Mouse (Mus musculus): Measurements from ENCODE around the gene Tpte.

Tpte gene

DNA sequence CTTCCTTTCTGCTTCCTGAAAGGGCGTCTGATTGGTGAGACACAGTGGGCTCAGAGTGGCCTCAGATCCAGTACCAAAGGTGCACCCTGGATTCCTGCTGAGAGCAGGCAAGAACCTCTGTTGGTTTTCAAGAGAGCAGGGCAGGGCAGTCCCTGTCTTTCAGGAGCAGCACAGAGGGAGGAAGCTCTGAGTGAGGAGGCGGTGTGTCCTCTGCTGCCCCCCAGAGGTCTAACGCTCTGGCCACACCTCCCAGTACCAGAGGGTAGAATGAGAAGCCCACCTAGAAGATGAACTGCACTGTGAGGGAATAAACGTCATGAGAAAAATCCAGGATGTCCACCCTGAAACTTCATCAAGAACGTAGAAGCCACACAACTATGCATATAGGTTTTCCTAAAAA is 93.7 kb downstream of the Tpte start:
- DNase-seq (ENCODE audit: low spot score), result no peak

DNA sequence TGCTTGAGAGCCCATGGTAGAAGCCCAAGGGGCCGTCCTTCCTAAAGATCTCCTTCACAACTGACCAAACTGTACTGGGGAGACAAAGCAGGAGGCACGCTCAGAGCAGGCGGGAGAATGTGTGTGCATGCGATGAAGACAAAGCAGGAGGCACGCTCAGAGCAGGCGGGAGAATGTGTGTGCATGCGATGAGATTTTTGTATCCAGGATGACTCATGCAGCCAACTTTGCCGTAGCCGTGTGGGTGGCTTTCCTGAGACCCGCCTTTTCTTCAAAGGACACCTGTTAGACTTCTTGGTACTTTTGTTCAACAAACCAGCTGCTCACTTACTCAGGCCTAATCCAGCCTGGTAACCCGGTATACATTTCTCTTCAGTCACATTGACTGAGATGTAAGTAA is 97.7 kb downstream of the Tpte start:
- no peak for DNase-seq (ENCODE audit: low spot score)

DNA sequence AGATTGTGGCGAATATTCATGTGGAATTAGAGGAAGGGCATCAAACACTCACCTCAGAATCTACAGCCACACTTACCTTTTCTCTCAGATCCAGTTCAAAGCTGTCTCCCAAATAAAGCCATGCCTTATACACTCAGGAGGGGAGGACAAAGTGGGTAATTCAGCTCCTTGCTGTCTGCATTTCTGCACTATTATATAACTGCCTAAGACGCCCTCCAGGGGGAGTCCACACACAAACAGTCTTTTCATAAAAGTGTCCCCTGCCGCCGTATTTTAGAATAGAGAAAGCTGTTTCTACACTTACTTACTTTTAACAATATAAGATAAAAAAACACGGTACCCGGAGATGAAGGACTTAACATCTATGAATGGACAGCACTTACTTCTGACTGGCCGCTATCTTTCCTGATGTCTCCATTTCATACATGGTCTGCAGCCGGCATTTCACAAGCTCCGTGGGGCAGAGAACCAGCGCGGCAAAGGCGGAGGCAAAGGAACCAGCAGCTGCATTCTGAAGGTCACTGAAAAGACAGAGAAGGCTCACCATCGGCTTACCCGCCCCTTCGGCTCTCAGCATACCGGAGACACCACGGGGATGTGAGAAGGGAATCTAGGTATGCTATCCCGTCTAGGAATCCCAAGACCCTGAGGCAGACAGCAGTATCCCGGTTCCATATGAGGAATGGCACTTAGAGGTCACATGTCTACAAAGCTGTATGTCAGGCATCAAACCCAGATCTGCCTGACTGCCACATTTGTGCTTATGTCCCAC is 99.8 kb downstream of the Tpte start:
- DNase-seq (ENCODE audit: low spot score), result no peak

DNA sequence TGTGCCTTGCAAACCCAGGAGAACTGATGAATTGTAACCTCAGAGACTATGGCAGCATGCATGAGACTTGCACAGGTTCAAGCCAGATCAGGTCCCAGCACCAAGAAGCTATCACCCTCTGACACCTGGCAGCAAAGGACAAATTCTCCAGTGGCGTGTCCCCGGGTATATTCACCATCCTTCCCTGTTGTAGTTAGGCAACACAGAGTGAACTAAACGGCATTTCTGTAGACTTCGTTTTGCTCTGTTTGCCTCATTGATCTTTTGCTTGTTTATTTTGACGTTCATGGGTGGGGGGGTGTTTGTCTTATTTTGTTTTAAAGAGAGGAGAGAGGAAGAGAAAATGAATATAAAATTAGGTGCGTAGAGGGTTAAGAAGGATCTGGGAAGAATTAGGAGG is 101.9 kb downstream of the Tpte start:
- no peak for DNase-seq (ENCODE audit: low spot score)

DNA sequence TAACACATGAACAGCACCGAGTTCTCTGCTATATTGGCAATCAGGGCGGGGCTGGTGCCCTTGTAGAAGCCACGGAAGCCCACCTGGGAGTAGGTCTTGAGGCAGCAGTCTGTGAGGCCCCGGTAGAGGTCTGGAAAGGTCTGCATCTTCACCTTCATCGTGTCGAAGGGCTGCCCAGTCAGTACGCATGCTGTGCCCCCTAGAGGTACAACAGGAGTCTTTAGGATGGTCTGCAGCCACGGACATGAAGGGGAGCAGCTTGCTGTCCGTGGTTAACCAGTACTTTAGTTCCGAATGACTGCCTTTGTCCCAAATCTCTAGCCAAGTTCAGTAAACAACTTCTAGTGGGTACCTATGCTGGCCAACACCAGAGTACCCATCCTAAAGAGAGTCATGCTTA is 106.6 kb downstream of the Tpte start:
- DNase-seq (ENCODE audit: low spot score), result no peak

DNA sequence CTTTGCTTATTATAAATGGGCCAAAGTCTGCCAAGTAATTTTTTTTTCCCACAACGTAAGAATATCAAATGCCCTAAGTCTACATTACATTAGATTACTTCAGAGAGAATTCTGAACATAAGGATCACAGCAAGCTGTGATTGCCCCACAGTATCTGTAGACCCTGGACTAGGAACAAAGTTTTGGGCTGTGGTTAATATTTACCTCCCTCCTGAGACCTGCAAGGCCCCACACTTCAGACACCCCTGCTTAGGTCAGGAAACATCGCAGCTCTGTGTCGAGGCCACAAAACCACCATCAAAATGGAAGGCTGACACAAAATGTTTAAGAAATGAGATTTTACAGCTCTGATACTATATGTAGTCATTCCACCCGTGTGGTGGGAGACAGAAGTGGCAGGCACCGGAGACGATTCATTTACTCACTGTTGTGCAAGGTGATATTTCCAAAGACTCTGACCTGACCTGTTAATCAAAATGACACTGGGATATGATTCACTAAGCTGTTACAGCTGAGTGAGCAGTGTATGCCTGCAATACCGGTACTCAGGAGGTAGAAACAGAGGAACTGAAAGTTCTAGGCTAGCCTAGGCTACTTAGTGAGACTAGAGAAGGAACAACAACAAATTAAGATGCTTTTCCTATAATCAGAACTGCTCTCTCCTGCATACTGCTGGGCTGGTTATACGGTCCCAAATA is 107.7 kb downstream of the Tpte start:
- no peak for DNase-seq (ENCODE audit: low spot score)

DNA sequence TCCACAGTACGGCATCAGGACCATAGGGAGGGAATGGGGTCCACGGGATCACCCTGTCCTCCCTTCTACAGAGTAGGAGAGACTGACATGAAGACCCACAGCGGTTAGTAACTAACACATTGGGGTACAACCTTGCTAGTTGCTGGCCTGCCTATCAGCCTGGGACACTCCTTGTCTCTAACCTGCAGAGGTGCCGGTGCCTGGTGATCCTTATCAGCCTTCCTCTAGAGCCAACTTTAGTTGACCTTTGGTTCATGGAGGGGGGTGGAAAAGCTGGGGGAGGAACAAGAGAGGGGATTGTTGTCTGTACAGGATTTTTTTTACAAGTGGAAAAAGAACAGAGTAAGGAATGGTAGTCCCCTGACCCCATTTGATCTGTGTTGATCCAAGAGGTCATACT is 111.2 kb downstream of the Tpte start:
- DNase-seq (ENCODE audit: low spot score), result no peak

DNA sequence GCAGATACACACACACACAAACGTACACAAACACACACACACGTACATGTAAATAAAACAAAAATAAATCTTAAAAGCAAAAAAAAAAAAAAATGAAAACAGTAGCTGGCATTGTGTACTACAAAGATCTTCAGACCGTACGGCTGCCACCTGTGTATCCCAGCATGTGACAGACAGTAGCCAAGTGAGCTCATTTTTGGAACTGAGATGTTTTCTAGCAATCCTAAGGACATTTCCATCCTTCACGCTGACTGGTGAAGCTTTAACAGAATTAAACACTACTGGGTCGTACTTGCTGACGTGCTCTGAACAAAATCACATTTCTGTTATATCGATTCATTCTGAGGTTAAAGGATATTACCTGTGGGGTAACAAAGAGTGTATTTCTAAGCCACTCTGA is 112.0 kb downstream of the Tpte start:
- DNase-seq (ENCODE audit: low spot score), result no peak

DNA sequence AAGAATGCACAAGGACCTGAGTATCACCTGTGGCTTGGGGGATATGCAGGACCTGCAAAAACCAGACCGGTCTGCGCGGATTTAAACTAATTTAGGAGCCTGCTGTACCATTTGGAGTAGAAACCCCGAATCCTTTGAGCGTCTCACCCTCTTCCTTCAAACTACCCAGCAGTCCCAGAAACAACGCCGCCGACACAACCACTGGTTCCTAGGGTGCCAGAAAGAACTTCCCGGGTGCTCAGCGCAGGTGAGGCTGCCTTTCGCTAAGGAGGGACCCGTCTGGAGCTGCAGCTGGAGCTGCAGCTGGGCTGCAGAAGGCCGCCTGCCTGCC is 114.5 kb downstream of the Tpte start:
- no peak for DNase-seq (ENCODE audit: low spot score)

DNA sequence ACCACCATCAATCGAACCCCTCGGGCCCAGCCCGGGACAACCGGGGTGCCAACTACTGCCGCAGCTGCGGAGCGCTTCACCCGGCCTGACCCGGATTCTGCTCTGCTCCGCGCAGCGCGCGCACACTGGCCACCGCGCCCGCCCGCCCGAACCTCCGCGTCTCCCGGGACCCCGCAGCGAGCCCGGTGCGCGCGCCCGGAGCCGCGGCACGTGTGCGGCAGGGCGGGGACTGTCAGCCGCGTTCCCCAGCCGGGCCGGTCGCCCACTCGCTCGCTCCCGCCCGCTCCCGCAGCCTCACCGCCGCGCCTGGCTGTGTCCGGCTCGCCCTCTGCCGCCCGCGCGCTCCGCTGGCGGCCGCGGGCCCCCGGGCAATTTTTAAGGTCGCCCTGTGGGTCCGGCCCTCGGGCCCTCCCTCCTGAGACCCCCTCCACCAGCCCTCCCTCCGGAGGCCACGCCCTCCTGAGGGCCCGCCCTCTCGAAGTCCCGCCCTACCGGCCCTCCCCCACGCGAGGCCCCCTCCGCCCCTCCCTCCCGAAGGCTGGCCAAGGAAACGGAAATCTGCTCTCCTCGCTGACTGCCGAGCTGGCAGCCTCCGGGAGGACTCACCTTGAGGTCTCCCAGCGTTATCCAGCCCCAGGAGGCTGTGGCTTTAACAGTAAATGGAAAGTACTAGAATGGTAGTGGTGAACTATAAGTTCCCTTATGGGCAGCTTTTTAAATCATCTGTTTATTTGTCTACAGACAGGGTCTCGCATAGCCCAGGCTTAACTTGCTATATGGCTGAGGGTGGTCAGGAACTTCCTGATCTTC is 115.1 kb downstream of the Tpte start, which contains the start of gene Slc25a15:
Gene Slc25a15 (minus strand): TSS at position 456 of the 810 bp plus-strand sequence.
- DNase-seq (ENCODE audit: low spot score), result peak; percentile 65

DNA sequence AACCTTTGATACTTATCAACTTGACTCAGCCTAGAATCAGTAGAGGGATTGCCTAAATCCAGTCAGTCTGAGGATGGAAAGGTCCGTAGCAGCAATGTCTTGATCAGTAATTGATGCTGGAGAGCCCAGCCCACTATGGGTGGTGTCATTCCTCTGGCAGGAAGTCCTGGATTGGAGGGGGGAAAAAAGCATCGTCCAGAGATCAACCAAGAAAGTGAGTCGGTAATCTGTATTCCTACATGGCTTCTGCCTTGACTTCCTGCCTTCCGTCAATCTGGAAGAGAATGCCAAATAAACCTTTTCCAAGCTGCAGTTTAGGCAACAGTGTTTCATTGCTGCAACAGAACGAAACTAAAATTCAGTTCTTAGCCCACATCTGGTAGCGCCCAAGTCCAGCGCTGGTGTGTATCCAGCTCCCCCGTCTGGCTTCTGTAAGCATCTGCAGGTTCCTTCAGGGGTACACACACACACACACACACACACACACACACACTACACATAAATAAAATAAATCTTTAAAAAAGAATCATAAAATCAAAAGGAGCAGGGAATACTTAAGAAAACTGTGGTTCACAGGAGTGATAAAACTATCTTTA is 116.1 kb downstream of the Tpte start:
- DNase-seq (ENCODE audit: low spot score), result no peak

DNA sequence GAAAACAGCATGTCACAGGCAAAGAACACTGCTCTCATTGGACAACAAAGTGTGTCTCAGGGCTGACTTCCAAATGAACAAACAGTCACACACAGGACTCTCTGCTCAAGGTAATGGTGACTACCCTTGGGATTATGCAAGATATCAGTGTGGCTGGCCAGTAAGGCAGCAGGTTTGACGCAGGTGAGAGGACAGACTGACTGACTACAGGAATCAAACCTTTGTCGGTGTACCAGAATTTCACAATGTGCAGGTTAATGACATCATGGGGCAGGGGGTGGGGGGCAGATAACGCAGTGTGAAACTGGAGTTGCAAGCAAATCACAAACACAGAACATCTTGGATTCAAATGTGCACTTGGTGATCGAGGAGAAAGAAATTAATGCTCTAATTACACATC is 117.4 kb downstream of the Tpte start:
- no peak for DNase-seq (ENCODE audit: low spot score)

DNA sequence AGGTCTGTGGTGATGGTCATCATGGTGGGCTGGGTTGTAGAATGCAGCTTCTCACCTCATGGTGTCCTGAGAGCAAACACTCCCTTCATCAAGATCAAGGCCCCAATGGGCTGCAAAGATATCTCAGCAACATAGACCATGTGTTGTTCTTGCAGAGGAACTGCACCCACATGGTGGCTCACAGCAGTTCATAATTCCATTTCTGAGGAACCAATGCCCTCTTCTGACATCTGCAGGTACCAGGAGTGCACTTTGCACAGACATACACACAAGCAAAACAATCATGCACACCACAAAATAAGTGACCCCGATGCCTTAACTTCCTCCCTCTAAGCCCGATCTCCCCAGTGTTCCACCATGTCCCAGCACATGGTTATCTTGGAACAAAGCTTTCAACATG is 120.0 kb downstream of the Tpte start:
- no peak for DNase-seq (ENCODE audit: low spot score)

DNA sequence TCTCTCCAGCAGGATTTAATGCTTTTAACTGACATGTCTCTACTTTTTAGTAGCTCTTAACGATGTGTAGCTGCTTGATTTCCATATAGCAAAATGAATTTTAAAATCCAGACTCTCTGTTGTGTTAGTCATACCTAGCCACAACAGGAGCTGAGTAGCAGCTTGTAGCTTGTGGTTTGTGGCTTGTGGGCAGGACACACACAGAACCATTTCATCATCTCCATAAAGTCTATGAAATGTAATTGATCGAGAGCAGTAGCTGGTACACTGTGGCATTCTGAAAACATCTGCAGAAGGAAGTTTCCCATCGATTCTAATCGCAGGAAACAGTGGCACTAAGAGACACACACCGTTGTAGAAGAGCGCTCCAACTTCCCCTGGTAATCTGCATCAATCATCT is 122.5 kb downstream of the Tpte start:
- no peak for DNase-seq (ENCODE audit: low spot score)

DNA sequence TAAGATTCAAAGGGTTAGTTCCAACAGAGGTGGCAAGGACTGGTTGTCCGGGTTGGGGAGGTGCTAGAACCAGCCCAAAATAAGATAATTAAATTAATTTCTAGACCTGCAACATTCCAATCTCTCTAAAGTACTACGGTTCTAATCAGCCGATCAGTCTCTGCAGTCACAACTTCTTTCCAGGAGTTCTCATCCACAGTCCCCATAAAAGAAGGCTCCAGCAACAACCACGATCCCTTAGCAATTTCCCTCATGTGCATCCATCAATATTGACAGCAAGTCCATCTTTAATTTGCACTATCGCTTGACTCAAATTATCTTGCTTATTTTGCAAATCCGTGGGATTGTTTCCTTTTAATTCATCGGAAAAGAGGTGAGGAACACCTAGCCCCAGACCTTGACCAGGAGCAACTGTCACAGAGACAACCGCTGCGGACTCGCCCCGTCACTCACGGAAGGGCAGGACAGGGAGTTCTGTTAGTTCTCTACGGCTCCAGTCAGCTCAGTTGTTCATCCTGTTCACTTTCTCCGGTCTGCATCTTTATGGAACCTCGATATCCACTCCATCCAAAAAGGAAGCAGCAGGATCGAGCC is 127.5 kb downstream of the Tpte start:
- no peak for DNase-seq (ENCODE audit: low spot score)

DNA sequence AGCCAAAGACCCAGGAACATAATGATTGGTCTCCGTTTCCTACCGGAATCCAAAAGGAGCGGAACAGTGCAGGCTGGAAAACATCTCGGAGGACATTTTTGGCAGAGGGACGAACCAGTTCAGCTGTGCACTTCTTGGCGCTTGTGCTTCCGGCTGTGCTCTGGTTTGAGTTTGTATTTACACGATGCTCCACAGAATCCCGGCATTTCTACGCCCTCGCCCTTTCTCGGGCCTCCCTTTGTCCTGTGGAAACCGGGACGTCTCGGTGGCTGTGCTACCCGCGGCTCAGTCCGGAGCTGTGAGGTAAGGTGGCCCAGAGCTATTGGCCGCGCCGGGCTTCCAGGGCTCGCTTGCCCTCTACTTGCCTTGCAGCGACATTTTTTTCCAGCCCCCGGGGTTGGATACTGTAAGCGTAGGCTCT is 128.1 kb downstream of the Tpte start, which contains the start of gene Mrps31:
Gene Mrps31 (plus strand): TSS at position 80 of the 421 bp plus-strand sequence.
- DNase-seq (ENCODE audit: low spot score), result peak; percentile 23

DNA sequence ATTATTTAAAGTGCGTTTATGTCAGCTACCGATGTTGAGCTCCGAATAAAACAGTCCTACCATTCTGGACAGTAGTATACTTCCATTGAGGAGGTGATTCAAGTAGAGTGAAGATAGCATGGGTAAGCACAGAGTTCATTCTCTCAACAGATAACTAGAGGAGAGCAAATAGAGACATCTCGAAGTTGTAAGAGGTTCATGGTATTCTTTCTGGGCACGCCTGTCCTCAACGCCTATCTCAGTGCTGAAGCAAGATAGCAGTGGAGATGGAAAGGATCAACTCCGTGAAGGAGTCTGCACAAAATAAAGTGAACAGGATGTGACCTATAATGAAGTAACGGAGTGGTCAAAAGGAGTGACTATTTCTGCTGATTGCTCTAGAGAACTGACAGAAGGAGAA is 128.7 kb downstream of the Tpte start:
- no peak for DNase-seq (ENCODE audit: low spot score)

Data from urinary bladder, postnatal 10 days (tissue).